ENCODE assay signal across 31 mouse cellular contexts in the genomic region with DNA sequence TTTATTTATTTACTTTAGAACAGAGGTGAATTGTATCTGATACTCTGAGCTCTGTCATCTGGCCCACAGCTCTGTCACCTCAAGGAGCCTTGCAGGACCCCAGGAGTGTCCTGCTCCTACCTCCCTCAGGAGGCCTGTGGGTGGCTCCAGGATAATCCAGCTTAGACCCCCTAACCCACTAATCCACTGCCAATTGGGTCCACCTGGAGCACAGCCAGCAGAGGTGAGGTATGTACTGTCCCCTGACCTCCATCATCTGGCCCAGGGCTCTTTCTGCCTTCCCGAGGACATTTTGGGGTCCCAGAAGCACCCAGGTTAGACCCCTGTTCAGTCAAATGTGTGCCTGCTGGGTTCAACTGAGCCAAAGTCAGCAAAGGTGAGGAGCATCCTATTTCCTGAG.
"Had no signal": no experiment of that assay in that cellular context is flagged by ENCODE, and none has a peak within 500 bp of the region (broad histone marks: within the 10 kb centered on the region; RNA-seq: fewer than 3 reads in every experiment).

No protein-coding gene starts in this region.

- H3K9me3 ChIP-seq: heart, embryonic 15.5 days; intestine, embryonic 15.5 days had no signal

- H3K4me3 ChIP-seq: heart, embryonic 12.5 days; heart, embryonic 13.5 days; heart, embryonic 15.5 days; hindbrain, embryonic 10.5 days; hindbrain, embryonic 12.5 days; hindbrain, embryonic 13.5 days; hindbrain, embryonic 15.5 days; intestine, embryonic 15.5 days; kidney, embryonic 15.5 days; layer of hippocampus, adult 2 months; left cerebral cortex, adult 2 months had no signal

- H3K4me1 ChIP-seq: heart, embryonic 15.5 days; hindbrain, embryonic 10.5 days; hindbrain, embryonic 12.5 days; hindbrain, embryonic 13.5 days; hindbrain, embryonic 15.5 days; intestine, embryonic 15.5 days had no signal

- H3K36me3 ChIP-seq: heart, embryonic 12.5 days; heart, embryonic 13.5 days; heart, embryonic 15.5 days; hindbrain, embryonic 10.5 days; hindbrain, embryonic 12.5 days; hindbrain, embryonic 13.5 days; hindbrain, embryonic 15.5 days; intestine, embryonic 15.5 days; kidney, embryonic 15.5 days had no signal

- DNase-seq: heart, postnatal 10 days; heart, postnatal 14 days; heart, postnatal 4 days; kidney, adult 11 months; kidney, adult 18-20 months; kidney, adult 2 months; kidney, adult 9 months; kidney, postnatal 10 days; kidney, postnatal 14 days; kidney, postnatal 25 days; layer of hippocampus, adult 9-11 months; layer of hippocampus, postnatal 36 days had no signal

- H3K9ac ChIP-seq: heart, embryonic 12.5 days; heart, embryonic 13.5 days; heart, embryonic 15.5 days; hindbrain, embryonic 12.5 days; hindbrain, embryonic 13.5 days; hindbrain, embryonic 14.5 days; hindbrain, embryonic 15.5 days; intestine, embryonic 15.5 days; kidney, embryonic 15.5 days had no signal

- ATAC-seq: hindbrain, embryonic 16.5 days; hindbrain, postnatal 0 days; inflammation-experienced regulatory T-cells, adult 6 months; intestine, embryonic 15.5 days; intestine, embryonic 16.5 days; intestine, postnatal 0 days had no signal

- H3K27me3 ChIP-seq: heart, embryonic 12.5 days; heart, embryonic 13.5 days; heart, embryonic 15.5 days; hindbrain, embryonic 12.5 days; hindbrain, embryonic 13.5 days; hindbrain, embryonic 15.5 days; intestine, embryonic 15.5 days; kidney, embryonic 15.5 days had no signal

- H3K27ac ChIP-seq: heart, embryonic 13.5 days; heart, embryonic 15.5 days; hindbrain, embryonic 10.5 days; hindbrain, embryonic 12.5 days; hindbrain, embryonic 13.5 days; hindbrain, embryonic 14.5 days; hindbrain, embryonic 15.5 days; hindbrain, postnatal 0 days; intestine, embryonic 15.5 days; kidney, embryonic 15.5 days; kidney, postnatal 0 days; layer of hippocampus, adult 2 months; left cerebral cortex, adult 2 months had no signal

- H3K4me2 ChIP-seq: heart, embryonic 11.5 days; heart, embryonic 12.5 days; heart, embryonic 13.5 days; heart, embryonic 15.5 days; hindbrain, embryonic 12.5 days; hindbrain, embryonic 13.5 days; hindbrain, embryonic 14.5 days; hindbrain, embryonic 15.5 days; intestine, embryonic 15.5 days; kidney, embryonic 15.5 days had no signal
